Mouse (Mus musculus) bone marrow macrophage, adult 2 months (primary cell): ENCODE data around the gene Ncoa4.

Experiments
- CTCF ChIP-seq: IDR thresholded peaks from 2 replicates; pipeline ENCODE4 v1.5.1; 2012; ENCODE audit warnings: low read depth, mild to moderate bottlenecking, low read length, moderate library complexity
- POLR2A ChIP-seq: IDR thresholded peaks from 2 replicates; pipeline ENCODE4 v1.6.1; 2012; ENCODE audit warnings: mild to moderate bottlenecking, low read depth, low read length, borderline replicate concordance

DNA sequence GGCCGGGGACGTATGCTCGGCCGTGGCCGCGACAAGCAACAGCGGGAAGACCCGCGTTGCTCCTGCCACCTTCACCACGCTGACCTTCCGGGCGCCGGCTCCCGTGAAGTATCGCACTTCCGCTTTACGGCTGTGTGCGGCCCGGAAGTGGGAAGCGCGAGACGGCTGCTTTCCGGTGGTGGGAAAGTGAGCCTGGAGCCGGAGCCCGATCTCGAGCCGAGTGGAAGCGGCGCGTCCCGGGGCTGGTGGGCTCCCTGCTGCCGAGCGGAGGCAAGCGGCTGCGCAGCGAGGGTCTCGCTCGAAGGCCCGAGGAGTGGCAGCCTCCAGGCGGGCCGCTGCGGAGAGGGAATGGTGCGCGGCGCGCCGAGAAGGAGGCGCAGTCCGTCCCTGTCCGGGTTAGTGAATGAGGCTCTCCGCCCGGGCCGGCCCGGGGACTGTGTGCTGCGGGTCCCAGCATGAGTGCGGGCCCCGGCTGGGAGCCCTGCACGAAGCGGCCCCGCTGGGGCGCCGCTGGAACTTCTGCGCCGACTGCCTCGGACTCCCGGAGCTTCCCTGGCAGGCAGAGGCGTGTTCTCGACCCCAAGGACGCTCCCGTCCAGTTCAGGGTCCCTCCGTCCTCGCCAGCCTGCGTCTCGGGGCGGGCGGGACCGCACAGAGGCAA is 42.3 kb downstream of the Ncoa4 start, which contains the start of the genes Timm23 and Parg:
- TF ChIP-seq POLR2A, result no peak
- TF ChIP-seq CTCF, result no peak
